Mouse (Mus musculus) neutrophil, adult 83 days (primary cell): ENCODE measurements around the gene Ttc16. TPM values are rescaled to one million over a fixed set of nuclear protein-coding genes. Genes with fewer than 3 reads are reported as not detected.

Experiments used
- total RNA-seq, 2 experiments: library from RNA; stranded (reverse); gene quantifications; one replicate each; pipeline ENCODE4 v1.2.4; 2023

Gene Ttc16
- not detected for total RNA-seq

DNA sequence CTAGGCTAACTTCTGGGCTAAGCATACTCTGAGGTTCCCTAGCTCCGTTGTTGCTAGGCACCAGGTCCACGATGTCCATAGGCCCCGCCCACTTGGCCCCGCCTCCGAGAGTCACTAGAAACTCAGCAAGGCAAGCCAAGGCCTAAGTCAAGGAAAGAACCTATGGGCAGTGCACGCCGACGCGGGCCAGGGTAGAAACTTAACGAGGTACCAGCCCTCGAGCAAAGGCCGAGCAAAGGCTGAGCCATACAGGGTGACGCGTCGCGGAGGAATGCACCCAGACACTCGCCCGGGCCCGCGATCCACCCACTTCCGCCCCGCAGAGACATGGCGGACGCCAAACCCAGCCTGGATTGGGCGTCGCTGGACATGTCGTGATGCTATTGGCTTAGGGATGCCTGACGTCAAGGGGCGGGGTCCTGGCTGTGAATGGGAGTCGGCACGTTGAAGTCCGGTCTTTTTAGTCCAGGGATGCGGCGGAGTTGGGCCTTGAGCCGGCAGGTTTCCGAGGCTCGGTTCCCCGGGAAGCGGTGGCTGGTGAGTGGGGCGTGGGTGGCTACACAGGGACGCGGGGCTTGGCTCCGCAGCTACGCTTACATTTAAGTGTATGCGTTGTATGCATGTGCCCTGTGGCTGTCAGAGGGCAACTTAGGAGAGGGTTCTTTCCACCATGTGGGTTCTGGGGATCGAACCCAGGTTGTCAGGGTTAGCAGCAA is at the start of gene Ttc16, which contains the start of gene Ptrh1:
TSS of gene Ttc16 (minus strand) at position 275 of the 716 bp plus-strand sequence.
TSS of gene Ptrh1 (plus strand) at position 428 of the 716 bp plus-strand sequence.

DNA sequence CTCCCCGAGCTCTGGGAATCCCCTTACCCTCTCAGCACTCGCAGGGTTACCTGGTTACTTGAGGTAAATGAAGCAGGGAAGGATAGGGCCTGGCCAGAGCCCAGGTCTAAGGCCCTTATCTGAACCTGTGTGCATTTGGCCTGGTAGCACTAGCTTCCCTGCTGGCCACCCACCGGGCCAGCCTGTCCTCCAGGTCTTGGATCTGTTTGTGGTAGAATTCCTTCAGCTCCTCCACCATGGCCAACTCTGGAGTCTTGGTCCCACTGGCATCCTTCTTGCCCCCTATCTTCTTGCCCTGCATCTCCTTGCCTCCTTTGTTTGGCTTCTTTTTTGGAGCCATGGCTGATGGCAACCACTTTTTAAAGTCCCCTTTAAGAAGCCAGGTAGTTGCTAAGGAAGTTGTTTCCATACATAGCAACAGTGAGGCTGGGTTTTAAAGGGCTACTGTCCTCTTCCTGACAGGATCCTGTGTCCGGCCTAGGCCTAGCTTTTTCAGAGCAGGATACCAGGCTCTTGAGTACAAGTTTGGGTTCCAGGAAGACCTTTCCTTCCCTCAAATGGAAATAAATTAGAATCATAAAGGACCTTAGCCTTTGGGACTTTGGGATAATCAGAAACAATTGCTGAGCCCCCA is 8.7 kb upstream of the Ttc16 start, which contains the start of gene Cfap157:
TSS of gene Cfap157 (minus strand) at position 381 of the 634 bp plus-strand sequence.

DNA sequence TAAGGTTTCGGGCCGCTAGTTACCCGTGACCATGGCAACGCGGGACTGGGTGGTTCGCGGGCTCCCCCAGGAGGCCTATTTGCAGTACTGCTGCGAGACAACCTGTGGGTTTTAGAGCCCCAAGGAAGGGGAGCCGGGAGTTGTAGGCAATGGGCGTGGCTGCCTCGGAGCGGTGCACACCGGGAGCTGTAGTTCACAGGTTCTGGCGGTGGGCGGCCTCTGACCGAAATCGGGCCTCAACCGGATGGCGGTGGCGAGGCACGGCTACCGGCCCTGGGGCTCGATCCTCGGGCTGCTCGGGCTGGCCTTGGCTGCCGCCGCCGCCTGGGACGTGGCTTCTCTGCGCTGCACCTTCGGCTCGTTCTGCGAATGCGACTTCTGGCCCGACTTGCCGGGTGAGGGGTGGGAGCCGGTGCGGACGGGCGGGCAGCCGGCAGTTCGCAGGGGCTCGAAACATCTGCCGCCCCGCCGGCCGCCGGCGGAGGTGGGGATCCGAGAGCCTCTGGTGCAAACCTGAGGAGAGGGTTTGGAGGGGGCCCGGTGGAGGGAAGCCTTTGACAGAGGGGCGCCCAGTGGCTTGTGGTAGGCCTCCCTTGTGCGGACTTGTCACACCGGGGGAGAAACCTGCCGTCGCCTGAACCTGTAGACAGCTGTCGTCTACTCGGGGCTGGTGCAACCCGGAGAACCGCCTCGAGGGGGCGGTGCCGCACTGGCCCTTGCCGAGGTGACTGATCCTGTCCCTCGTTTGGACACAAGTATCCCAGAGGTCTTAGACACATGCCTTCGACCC is 18.2 kb downstream of the Ttc16 start, which contains the start of gene Tor2a:
TSS of gene Tor2a (plus strand) at position 179 of the 790 bp plus-strand sequence.

DNA sequence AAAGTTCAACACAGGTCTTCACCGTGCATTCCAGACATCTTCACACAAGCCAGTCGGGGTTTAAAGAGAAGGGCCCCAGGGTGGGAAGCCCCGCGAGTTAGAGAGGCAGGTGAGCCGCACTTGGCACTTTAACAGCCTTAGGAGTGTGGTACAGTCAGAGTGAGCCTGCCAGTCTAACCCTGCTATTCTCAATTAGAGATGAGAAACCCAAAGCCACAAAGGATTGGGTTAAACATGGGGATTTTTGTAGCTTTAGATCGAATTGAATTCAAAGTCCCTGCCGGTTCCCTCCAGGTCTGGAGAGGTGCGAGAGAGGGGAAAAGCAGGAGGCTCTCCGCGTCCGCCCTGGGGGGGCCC is 34.5 kb downstream of the Ttc16 start, which contains the start of gene 6330409D20Rik:
TSS of gene 6330409D20Rik (minus strand) at position 101 of the 357 bp plus-strand sequence.

DNA sequence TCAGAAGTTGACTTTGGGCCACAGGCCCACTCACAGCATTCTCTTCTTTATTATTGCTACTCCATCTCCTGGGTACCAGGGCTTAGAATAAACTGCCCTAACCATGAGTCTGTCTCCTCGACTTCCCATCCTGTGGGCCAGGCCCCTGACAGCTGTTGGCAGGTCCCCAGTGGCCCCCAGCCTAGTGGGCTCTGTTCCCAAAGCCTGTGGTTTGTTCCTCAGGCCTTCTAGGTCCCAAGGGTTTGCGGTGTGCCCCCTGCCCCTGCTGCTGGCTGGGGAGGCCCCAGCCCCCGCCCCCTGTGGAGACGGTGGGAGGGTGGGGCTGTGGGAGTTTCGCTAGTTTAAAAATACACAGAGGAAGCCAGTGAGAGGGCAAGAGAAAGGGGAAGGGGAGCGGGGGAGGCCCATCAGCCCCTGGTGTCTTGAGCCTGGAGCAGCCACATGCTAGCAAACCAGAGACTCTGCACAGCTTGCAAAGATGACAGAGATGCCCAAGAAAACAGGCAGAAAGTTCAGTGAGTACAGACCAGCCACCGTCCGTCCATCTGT is 54.7 kb downstream of the Ttc16 start, which contains the start of gene Sh2d3c:
TSS of gene Sh2d3c (plus strand) at position 375 of the 549 bp plus-strand sequence.

DNA sequence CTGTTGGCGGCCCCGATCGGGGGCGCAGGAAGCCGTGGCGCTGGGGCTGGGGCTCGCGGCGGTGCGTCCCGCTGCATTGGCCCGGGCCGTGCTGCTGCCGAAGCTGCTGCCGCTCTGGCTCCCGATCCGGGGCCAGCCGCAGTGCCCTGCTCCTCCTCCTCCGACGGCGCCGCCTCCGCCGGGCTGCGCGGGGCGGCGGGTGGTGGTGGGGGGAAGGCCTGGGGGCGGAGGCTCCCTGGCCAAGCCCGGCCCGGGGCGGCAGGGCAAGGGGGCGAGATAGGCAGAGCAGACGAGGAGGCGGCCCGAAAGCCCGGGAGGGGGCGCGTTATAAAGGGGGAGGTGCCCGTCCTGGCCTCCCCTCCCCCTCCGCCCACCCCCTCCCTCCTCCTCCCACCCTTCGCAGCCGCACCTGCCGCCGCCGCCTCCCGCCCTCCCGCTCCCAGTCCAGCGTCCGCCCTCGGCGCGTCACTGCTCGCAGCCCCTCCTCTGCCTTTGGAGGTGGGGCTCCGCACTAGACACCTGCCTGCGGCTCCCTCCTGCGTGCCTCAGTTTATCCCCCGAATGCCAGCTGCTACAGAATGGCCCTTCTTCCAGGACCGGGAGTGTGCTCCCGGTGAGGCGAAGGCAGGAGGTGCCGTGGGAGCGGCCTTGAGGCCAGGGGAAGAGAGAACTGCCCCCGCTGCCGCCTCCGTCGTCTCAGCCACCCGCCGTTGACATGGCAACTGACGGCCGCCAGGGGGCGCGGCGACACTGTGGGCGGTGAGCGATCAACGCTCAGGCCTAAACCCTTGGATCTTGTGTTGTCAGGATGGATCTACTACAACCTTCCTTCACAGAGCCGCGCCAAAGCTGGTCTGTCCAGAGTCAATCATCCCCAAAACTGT is 62.3 kb downstream of the Ttc16 start, which contains the start of gene Cdk9:
TSS of gene Cdk9 (minus strand) at position 143 of the 884 bp plus-strand sequence.

Other genes starting within 250 kb of the Ttc16 start
- 10 to 100 TPM; 13.9 to 14.1 TPM for gene Fam102a, start 240.3 kb downstream of the Ttc16 start, total RNA-seq
- 10 to 100 TPM; 49.9 to 51.1 TPM for gene Dpm2, start 204.8 kb downstream of the Ttc16 start, total RNA-seq
- gene Pip5kl1, start 200.8 kb downstream of the Ttc16 start, total RNA-seq = under 1 TPM; 0.77 to 0.96 TPM
- not detected for gene 9430097D07Rik, start 199.9 kb downstream of the Ttc16 start, total RNA-seq
- 10 to 100 TPM; 13.1 to 14.0 TPM for gene St6galnac4, start 188.5 kb downstream of the Ttc16 start, total RNA-seq
- 10 to 100 TPM; 14.3 to 19.2 TPM for gene St6galnac6, start 175.9 kb downstream of the Ttc16 start, total RNA-seq
- under 1 TPM; 0.59 to 0.71 TPM for gene Ak1, start 153.9 kb downstream of the Ttc16 start, total RNA-seq
- 10 to 100 TPM; 11.2 to 14.1 TPM for gene Eng, start 129.0 kb downstream of the Ttc16 start, total RNA-seq
- gene Fpgs, start 71.5 kb downstream of the Ttc16 start, total RNA-seq = 10 to 100 TPM in 1 of 2 experiments, 1 to 10 TPM in 1; 8.6 to 14.7 TPM
- 100 to 1,000 TPM; 122 to 147 TPM for gene Cdk9, start 62.6 kb downstream of the Ttc16 start, total RNA-seq
- 100 to 1,000 TPM; 210 to 224 TPM for gene Sh2d3c, start 54.6 kb downstream of the Ttc16 start, total RNA-seq
- gene 6330409D20Rik, start 34.6 kb downstream of the Ttc16 start, total RNA-seq = not detected
- 10 to 100 TPM; 17.1 to 21.4 TPM for gene Tor2a, start 18.4 kb downstream of the Ttc16 start, total RNA-seq
- 1 to 10 TPM; 1.7 TPM for gene Ptrh1, start 153 bp upstream of the Ttc16 start, total RNA-seq
- not detected for gene Cfap157, start 8.8 kb upstream of the Ttc16 start, total RNA-seq
- gene Stxbp1, start 71.6 kb upstream of the Ttc16 start, total RNA-seq = 1 to 10 TPM in 1 of 2 experiments, under 1 TPM in 1; 0.86 to 1.3 TPM
- gene Fam129b, start 100.5 kb upstream of the Ttc16 start, total RNA-seq = 10 to 100 TPM; 20.2 to 26.0 TPM
- gene Rpl12, start 185.9 kb upstream of the Ttc16 start, total RNA-seq = 100 to 1,000 TPM; 152 to 181 TPM
- gene Lrsam1, start 186.0 kb upstream of the Ttc16 start, total RNA-seq = 10 to 100 TPM; 25.7 to 38.1 TPM
- 1 to 10 TPM; 4.5 to 8.4 TPM for gene Slc2a8, start 206.4 kb upstream of the Ttc16 start, total RNA-seq